Mouse (Mus musculus) heart, adult 2 months (tissue): ENCODE data around the gene Gm20877. TPM values are rescaled to one million over a fixed set of nuclear protein-coding genes. Genes with fewer than 3 reads are reported as not detected.
"Not testable (repeated sequence)": the region's sequence is repeated elsewhere in the genome, so short reads cannot be mapped to it uniquely, and the experiment has no call there.

ENCODE experiments used
- DNase-seq, 2 experiments: peaks; one replicate each; pipeline ENCODE4 v3.0.0; 2021
- H3K27ac ChIP-seq: fragments of 200-600 bp; 2 replicates; pipeline ENCODE4 v1.8.1; 2022
- H3K27me3 ChIP-seq: fragments of 200-500 bp; 2 replicates; pipeline ENCODE4 v1.6.1; 2012; ENCODE audit warnings: mild to moderate bottlenecking, low read length, inconsistent platforms, mixed read lengths; ENCODE audit not compliant: control insufficient read depth, insufficient read depth
- H3K36me3 ChIP-seq: fragments of 200-500 bp; 2 replicates; pipeline ENCODE4 v1.6.1; 2012; ENCODE audit warnings: low read length, inconsistent platforms; ENCODE audit not compliant: control insufficient read depth, insufficient read depth
- H3K4me1 ChIP-seq: fragments of 200-500 bp; 2 replicates; pipeline ENCODE4 v1.6.1; 2011; ENCODE audit warnings: low read length; ENCODE audit not compliant: control insufficient read depth, insufficient read depth
- H3K4me3 ChIP-seq: fragments of 200-600 bp; 2 replicates; pipeline ENCODE4 v1.8.1; 2022
- H3K79me2 ChIP-seq: fragments of 200-500 bp; replicated peaks from 2 replicates; pipeline ENCODE4 v1.6.1; 2012; ENCODE audit warnings: mild to moderate bottlenecking, inconsistent platforms, low read length, moderate library complexity, mixed read lengths; ENCODE audit not compliant: control insufficient read depth, insufficient read depth
- H3K9ac ChIP-seq: fragments of 200-500 bp; 2 replicates; pipeline ENCODE4 v1.6.1; 2012; ENCODE audit warnings: low read depth, mild to moderate bottlenecking, control low read depth, inconsistent platforms, low read length, mixed read lengths
- WGBS: fragments of 180-500 bp; shearing (Covaris S2); methylation state at CpG from one replicate; pipeline ENCODE4 v1.1.7; 2018; 5-methylcytosine and 5-hydroxymethylcytosine counted together
- intact Hi-C: fragments of 180-260 bp; cut with DNase I; formaldehyde crosslinking; loops from one replicate; pipeline ENCODE4 v1.15.1; 2025
- long read RNA-seq: library from polyadenylated mRNA; stranded (forward); transcript quantifications from one replicate; pipeline ENCODE4 v2.0.0, GENCODE M21; 2021
- polyA plus RNA-seq: library from polyadenylated mRNA; depleted of rRNA; stranded (reverse); fragments of >200 nt; gene quantifications from 2 replicates; pipeline ENCODE4 v1.2.3, GENCODE M21; 2012; rRNA removed
- total RNA-seq, 2 experiments: library from RNA; stranded (reverse); gene quantifications; 2 replicates each; pipeline ENCODE4 v1.2.3; 2021

The Gm20877 gene
- not detected for total RNA-seq
- not detected in 2 replicates for polyA plus RNA-seq
- long read RNA-seq, result 0 reads

- H3K36me3 ChIP-seq, H3K9ac ChIP-seq, H3K27ac ChIP-seq, DNase-seq, H3K4me3 ChIP-seq, H3K79me2 ChIP-seq, H3K4me1 ChIP-seq, intact Hi-C loops, H3K27me3 ChIP-seq: not testable (repeated sequence)
- no CpG with 5 or more reads among the region's 3 CpGs for WGBS
These were observed at the start of gene Gm20877 for GRCm38 (mm10) chrY:17093573-17093972. TSS of gene Gm20877 (plus strand) at chrY:17093873.
